Mouse (Mus musculus) megakaryocyte-erythroid progenitor cell, adult 5-6 weeks (primary cell): Measurements from ENCODE around the gene Cyp19a1. TPM values are rescaled to one million over a fixed set of nuclear protein-coding genes. Genes with fewer than 3 reads are reported as not detected.

Experiments used
- ATAC-seq: replicated peaks from 2 replicates; pipeline ENCODE4 v1.8.0; 2016; ENCODE audit warnings: mild to moderate bottlenecking, inconsistent platforms; ENCODE audit not compliant: severe bottlenecking, poor library complexity, low FRiP score, low TSS enrichment
- total RNA-seq, 2 experiments: library from RNA; stranded (forward) in 1 of 2; stranded (reverse) in 1 of 2; fragments of 200-1000, 215-1000 nt in 1 of 2; fragments of >200 nt in 1 of 2; fragmentation: Nextera tagmentation in 1 of 2; gene quantifications; 2 replicates each; pipeline ENCODE4 v1.2.3; 2014 to 2017

Gene Cyp19a1
- total RNA-seq, 2 experiments from 2014 or later = not detected

- no peak for ATAC-seq
Measured at GRCm38 (mm10) chr9:54182484-54182883, 85.4 kb downstream of the Cyp19a1 start.

GRCm38 (mm10) chr9:54181330-54181729 lies 86.6 kb downstream of the Cyp19a1 start:
- ATAC-seq = no peak

GRCm38 (mm10) chr9:54180216-54180615 lies 87.7 kb downstream of the Cyp19a1 start:
- no peak for ATAC-seq

- ATAC-seq = no peak
Measured at GRCm38 (mm10) chr9:54169489-54169888, 98.4 kb downstream of the Cyp19a1 start.

GRCm38 (mm10) chr9:54168425-54168824 lies 99.5 kb downstream of the Cyp19a1 start:
- ATAC-seq = no peak

- ATAC-seq = no peak
Measured at GRCm38 (mm10) chr9:54163117-54163516, 104.8 kb downstream of the Cyp19a1 start.

GRCm38 (mm10) chr9:54153679-54154078 lies 114.2 kb downstream of the Cyp19a1 start:
- no peak for ATAC-seq

GRCm38 (mm10) chr9:54139191-54139590 lies 128.7 kb downstream of the Cyp19a1 start:
- ATAC-seq = no peak

Other genes starting within 250 kb of the Cyp19a1 start
- not detected in 2 replicates for gene Tnfaip8l3, start 199.7 kb downstream of the Cyp19a1 start, total RNA-seq (2014; fragmentation: Nextera tagmentation)
- not detected in 2 replicates for gene Tnfaip8l3, start 199.7 kb downstream of the Cyp19a1 start, total RNA-seq (2017)
- not detected in 2 replicates for gene Gldn, start 18.4 kb upstream of the Cyp19a1 start, total RNA-seq (2014; fragmentation: Nextera tagmentation)
- not detected in 2 replicates for gene Gldn, start 18.4 kb upstream of the Cyp19a1 start, total RNA-seq (2017)
- 0.26 and 4.0 TPM in 2 replicates for gene Dmxl2, start 233.5 kb upstream of the Cyp19a1 start, total RNA-seq (2014; fragmentation: Nextera tagmentation)
- gene Dmxl2, start 233.5 kb upstream of the Cyp19a1 start, total RNA-seq (2017) = 0.91 and 2.6 TPM in 2 replicates